Mouse (Mus musculus): ENCODE results near the gene Cdh1. TPM values are rescaled to one million over a fixed set of nuclear protein-coding genes. Genes with fewer than 3 reads are reported as not detected.

The Cdh1 gene
- total RNA-seq (2023) = under 1 TPM in 1 of 2 experiments, not detected in 1; 0.17 TPM

DNA sequence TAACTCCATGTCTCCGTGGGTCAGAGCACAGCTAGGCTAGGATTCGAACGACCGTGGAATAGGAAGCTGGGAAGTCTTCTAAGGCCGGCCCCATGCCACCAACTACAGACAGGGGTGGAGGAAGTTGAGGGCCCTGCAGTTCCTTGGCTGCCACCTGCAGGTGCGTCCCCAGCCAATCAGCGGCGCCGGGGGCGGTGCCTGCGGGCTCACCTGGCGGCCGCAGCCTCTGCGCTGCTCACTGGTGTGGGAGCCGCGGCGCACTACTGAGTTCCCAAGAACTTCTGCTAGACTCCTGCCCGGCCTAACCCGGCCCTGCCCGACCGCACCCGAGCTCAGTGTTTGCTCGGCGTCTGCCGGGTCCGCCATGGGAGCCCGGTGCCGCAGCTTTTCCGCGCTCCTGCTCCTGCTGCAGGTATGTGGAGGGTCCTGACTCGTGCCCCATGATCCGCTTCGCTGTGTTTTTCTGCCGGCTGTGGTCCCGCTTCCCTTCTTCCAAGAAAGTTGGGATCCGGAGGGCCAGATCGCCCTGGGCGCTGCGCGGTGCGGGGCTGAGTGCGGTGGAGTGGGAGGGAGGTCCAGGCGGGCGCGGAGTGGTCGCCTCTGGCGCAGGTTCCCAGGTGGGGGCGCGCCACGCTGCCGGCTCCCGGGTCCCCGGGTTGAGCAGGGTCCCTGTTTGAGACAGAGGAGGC, at the start of gene Cdh1:
Cdh1 (plus strand) TSS at position 221 of the 689 bp plus-strand sequence.

DNA sequence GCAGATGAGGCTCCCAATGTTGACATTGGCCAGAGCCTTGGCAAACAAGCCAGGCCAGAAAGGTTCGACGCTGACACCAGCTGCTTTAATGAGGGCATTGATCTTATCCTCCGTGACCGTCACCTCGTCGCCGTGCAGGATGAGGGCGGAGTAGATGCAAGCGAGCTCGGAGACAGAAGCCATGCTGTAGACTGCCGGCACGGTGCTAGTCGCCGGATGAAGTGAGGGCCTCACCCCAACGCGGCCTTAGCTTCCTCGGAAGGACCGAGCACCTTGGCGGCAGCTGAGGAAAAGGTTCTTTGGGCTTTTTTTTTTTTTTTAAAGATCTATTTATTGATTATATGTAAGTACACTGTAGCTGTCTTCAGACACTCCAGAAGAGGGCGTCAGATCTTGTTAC, 30.0 kb upstream of the Cdh1 start, which contains the start of gene Gm10073:
Gm10073 (minus strand) TSS at position 294 of the 400 bp plus-strand sequence.

DNA sequence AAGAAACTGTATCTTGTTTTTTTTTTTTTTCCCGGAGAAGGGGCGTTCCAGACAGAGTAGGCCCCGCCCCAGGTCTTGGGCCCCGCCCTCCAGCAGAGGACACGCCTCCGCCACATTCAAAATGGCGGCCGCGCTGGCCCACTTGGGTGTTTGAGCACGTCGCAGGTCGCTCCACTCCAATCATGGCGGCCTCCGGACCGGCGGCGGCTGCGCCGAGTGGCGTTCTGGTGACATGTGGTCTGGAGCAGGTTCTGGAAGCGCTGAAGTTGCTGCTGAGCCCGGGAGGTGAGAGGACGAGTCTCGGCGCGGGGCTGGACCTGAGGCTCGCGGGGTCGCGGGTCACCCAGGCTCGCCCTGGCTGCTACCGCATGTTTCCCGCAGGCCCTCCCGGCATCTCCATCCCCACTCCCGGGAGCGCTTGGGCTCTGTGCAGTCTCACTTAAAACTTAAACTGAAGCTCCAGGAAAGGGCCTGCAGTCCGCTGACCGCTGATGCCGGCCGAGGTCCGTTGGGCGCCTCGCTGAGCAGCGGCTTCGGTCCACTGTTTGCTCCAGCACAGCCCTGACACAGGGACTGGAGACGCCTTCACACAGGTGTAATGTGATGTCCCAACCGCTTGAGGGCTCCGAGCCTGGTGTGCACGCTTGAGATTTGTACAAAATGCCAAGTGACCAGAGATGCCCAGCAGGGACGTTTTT, 80.0 kb downstream of the Cdh1 start, which contains the start of gene Tango6:
Tango6 (plus strand) TSS at position 98 of the 698 bp plus-strand sequence.

Other genes starting within 250 kb of the Cdh1 start
- gene Zfp90, start 188.0 kb upstream of the Cdh1 start, total RNA-seq (2023) = 10 to 100 TPM; 11.8 to 16.1 TPM
- not detected for gene 6030452D12Rik, start 102.8 kb upstream of the Cdh1 start, total RNA-seq (2023)
- not detected for gene Cdh3, start 92.5 kb upstream of the Cdh1 start, total RNA-seq (2023)
- 100 to 1,000 TPM; 326 TPM for gene Gm10073, start 29.9 kb upstream of the Cdh1 start, total RNA-seq (2023)
- gene Tango6, start 79.7 kb downstream of the Cdh1 start, total RNA-seq (2023) = 10 to 100 TPM; 17.0 to 18.9 TPM

Data from B cell, adult 67 days (primary cell).